8 mouse cellular contexts compared by ENCODE assay signal in genomic region chr1:180403357-180403693, GRCm38 (mm10).
DNase-seq lines count a peak whose midpoint lies in the region; ATAC-seq lines count a peak whose summit lies in the region.

No protein-coding gene starts in this region.

- no peaks in the 10 kb centered on the region for H3K27me3 ChIP-seq in heart, embryonic 10.5 days (ENCODE audit: insufficient read depth, poor library complexity, severe bottlenecking)
- no peaks in the 10 kb centered on the region for H3K27me3 ChIP-seq in midbrain, embryonic 16.5 days (ENCODE audit: control insufficient read depth, insufficient read depth, low read depth, low read length)
- no peaks in the 10 kb centered on the region for H3K27me3 ChIP-seq in midbrain, embryonic 14.5 days (ENCODE audit: control insufficient read depth, insufficient read depth, low read length)
- H3K27me3 ChIP-seq in limb, embryonic 10.5 days (ENCODE audit: low read depth, poor library complexity, severe bottlenecking): no peaks in the 10 kb centered on the region
- H3K27me3 ChIP-seq in stomach, embryonic 16.5 days (ENCODE audit: control insufficient read depth, insufficient read depth, low read length): no peaks in the 10 kb centered on the region

- H3K27ac ChIP-seq in heart, embryonic 10.5 days: peak overlapping the region; percentile 82
- peak overlapping the region; percentile 63 for H3K27ac ChIP-seq in midbrain, embryonic 16.5 days (ENCODE audit: low read length)
- no peak overlapping the region for H3K27ac ChIP-seq in midbrain, embryonic 14.5 days (replicated peaks; ENCODE audit: low read depth, low read length)
- peak overlapping the region; percentile 72 for H3K27ac ChIP-seq in limb, embryonic 10.5 days
- peak overlapping the region; percentile 94 for H3K27ac ChIP-seq in stomach, embryonic 16.5 days (ENCODE audit: low read length)

- ATAC-seq in midbrain, embryonic 16.5 days: no peak
- no peak for ATAC-seq in midbrain, embryonic 14.5 days (ENCODE audit: low FRiP score, low TSS enrichment)
- ATAC-seq in stomach, embryonic 16.5 days (ENCODE audit: insufficient read depth, low FRiP score): no peak

- no peaks in the 10 kb centered on the region for H3K9me3 ChIP-seq in heart, embryonic 10.5 days
- no peaks in the 10 kb centered on the region for H3K9me3 ChIP-seq in midbrain, embryonic 16.5 days (replicated peaks; ENCODE audit: control insufficient read depth, low read length, poor library complexity, severe bottlenecking)
- no peaks in the 10 kb centered on the region for H3K9me3 ChIP-seq in midbrain, embryonic 14.5 days (ENCODE audit: control insufficient read depth, low read length)
- no peaks in the 10 kb centered on the region for H3K9me3 ChIP-seq in limb, embryonic 10.5 days (replicated peaks)
- no peaks in the 10 kb centered on the region for H3K9me3 ChIP-seq in stomach, embryonic 16.5 days (replicated peaks; ENCODE audit: control insufficient read depth, low read length)

- DNase-seq in heart, embryonic 10.5 days (ENCODE audit: low spot score): no peak
- DNase-seq in heart, postnatal 4 days: no peak
- DNase-seq in midbrain, embryonic 14.5 days: no peak
- no peak for DNase-seq in limb, embryonic 10.5 days (ENCODE audit: low spot score)
- DNase-seq in urinary bladder, postnatal 14 days (ENCODE audit: low spot score): no peak
- no peak for DNase-seq in layer of hippocampus, adult 9-10 months (ENCODE audit: low spot score)

- no peaks in the 10 kb centered on the region for H3K36me3 ChIP-seq in heart, embryonic 10.5 days
- no peaks in the 10 kb centered on the region for H3K36me3 ChIP-seq in midbrain, embryonic 16.5 days (ENCODE audit: control insufficient read depth, insufficient read depth, low read length)
- no peaks in the 10 kb centered on the region for H3K36me3 ChIP-seq in midbrain, embryonic 14.5 days (ENCODE audit: control insufficient read depth, insufficient read depth, low read length)
- no peaks in the 10 kb centered on the region for H3K36me3 ChIP-seq in limb, embryonic 10.5 days
- no peaks in the 10 kb centered on the region for H3K36me3 ChIP-seq in stomach, embryonic 16.5 days (ENCODE audit: control insufficient read depth, insufficient read depth, low read length)

- peaks cover 57% of the 10 kb centered on the region for H3K4me1 ChIP-seq in heart, embryonic 10.5 days
- H3K4me1 ChIP-seq in midbrain, embryonic 16.5 days (ENCODE audit: control insufficient read depth, insufficient read depth, low read length): peaks cover 6% of the 10 kb centered on the region; the same call in 1 of the 2 replicates
- no peaks in the 10 kb centered on the region for H3K4me1 ChIP-seq in midbrain, embryonic 14.5 days (ENCODE audit: control insufficient read depth, insufficient read depth, low read length)
- H3K4me1 ChIP-seq in limb, embryonic 10.5 days: peaks cover 58% of the 10 kb centered on the region
- peaks cover 60% of the 10 kb centered on the region for H3K4me1 ChIP-seq in stomach, embryonic 16.5 days (ENCODE audit: control insufficient read depth, insufficient read depth, low read length)

- 0 out of 2 replicates have a peak overlapping the region, but pooled peaks have one; percentile 40 for H3K4me3 ChIP-seq in heart, embryonic 10.5 days
- H3K4me3 ChIP-seq in midbrain, embryonic 16.5 days (ENCODE audit: low read depth, low read length): no peak overlapping the region
- no peak overlapping the region for H3K4me3 ChIP-seq in midbrain, embryonic 14.5 days (replicated peaks; ENCODE audit: low read depth, low read length)
- no peak overlapping the region for H3K4me3 ChIP-seq in limb, embryonic 10.5 days
- H3K4me3 ChIP-seq in stomach, embryonic 16.5 days (replicated peaks; ENCODE audit: low read length): no peak overlapping the region

- H3K4me2 ChIP-seq in midbrain, embryonic 16.5 days (ENCODE audit: low read length): no peak overlapping the region
- H3K4me2 ChIP-seq in midbrain, embryonic 14.5 days (ENCODE audit: low read length): no peak overlapping the region
- peak overlapping the region; percentile 23 for H3K4me2 ChIP-seq in stomach, embryonic 16.5 days (ENCODE audit: low read depth, low read length)

- 84% methylated on average over 8 of the region's 8 CpGs for WGBS in heart, embryonic 10.5 days
- 89% methylated on average over 8 of the region's 8 CpGs for WGBS in midbrain, embryonic 16.5 days
- 92% methylated on average over 8 of the region's 8 CpGs for WGBS in midbrain, embryonic 14.5 days
- WGBS in limb, embryonic 10.5 days: 92% methylated on average over 8 of the region's 8 CpGs
- 75% methylated on average over 8 of the region's 8 CpGs for WGBS in stomach, embryonic 16.5 days

- no peak overlapping the region for H3K9ac ChIP-seq in midbrain, embryonic 16.5 days (ENCODE audit: low read depth, low read length)
- H3K9ac ChIP-seq in midbrain, embryonic 14.5 days (replicated peaks; ENCODE audit: low read length): no peak overlapping the region
- 0 out of 2 replicates have a peak overlapping the region, but pooled peaks have one; percentile 24 for H3K9ac ChIP-seq in stomach, embryonic 16.5 days (ENCODE audit: low read length)
